Comparison of ENCODE assay signal across 35 mouse cellular contexts in the genomic region with DNA sequence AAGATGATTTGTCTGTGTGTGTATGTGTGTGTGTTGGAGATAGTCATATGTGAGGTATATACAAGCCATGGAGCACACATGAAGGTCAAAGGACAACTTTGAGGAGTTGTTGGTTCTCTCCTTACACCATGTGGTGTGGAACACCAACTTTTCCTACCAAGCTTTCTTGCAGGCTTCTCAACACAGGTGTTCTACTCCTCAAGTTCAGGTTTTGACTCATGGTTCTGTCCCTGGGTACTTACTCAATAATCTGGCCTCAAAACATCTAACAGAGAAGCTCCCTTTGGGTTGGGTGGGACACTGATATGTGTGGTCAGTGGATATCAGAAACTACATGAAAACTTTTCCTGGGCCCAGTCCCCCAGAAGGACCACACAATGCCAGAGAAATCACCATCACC.
"Had no signal": no experiment of that assay in that cellular context is flagged by ENCODE, and none has a peak within 500 bp of the region (broad histone marks: within the 10 kb centered on the region; RNA-seq: fewer than 3 reads in every experiment).

No protein-coding gene starts in this region.

- H3K4me1 ChIP-seq: heart, embryonic 15.5 days; hindbrain, embryonic 15.5 days; intestine, embryonic 15.5 days had no signal

- H3K9me3 ChIP-seq: heart, embryonic 10.5 days; heart, embryonic 12.5 days; heart, embryonic 13.5 days; heart, embryonic 15.5 days; hindbrain, embryonic 10.5 days; hindbrain, embryonic 12.5 days; hindbrain, embryonic 13.5 days; hindbrain, embryonic 15.5 days; intestine, embryonic 15.5 days; kidney, embryonic 15.5 days had no signal

- DNase-seq: heart, postnatal 10 days; heart, postnatal 14 days; heart, postnatal 36 days; heart, postnatal 4 days; kidney, adult 11 months; kidney, adult 18-20 months; kidney, adult 2 months; kidney, adult 8-10 months; kidney, adult 9 months; kidney, postnatal 10 days; kidney, postnatal 14 days; kidney, postnatal 25 days; kidney, postnatal 36 days; kidney, postnatal 4 days; layer of hippocampus, adult 9-11 months; layer of hippocampus, postnatal 36 days had no signal

- H3K4me3 ChIP-seq: heart, embryonic 10.5 days; heart, embryonic 12.5 days; heart, embryonic 13.5 days; heart, embryonic 15.5 days; hindbrain, embryonic 10.5 days; hindbrain, embryonic 12.5 days; hindbrain, embryonic 13.5 days; hindbrain, embryonic 15.5 days; intestine, embryonic 15.5 days; kidney, embryonic 15.5 days; layer of hippocampus, adult 2 months had no signal

- H3K27ac ChIP-seq: heart, embryonic 10.5 days; heart, embryonic 13.5 days; heart, embryonic 15.5 days; hindbrain, embryonic 10.5 days; hindbrain, embryonic 12.5 days; hindbrain, embryonic 13.5 days; hindbrain, embryonic 14.5 days; hindbrain, embryonic 15.5 days; hindbrain, postnatal 0 days; intestine, embryonic 15.5 days; kidney, embryonic 15.5 days; kidney, postnatal 0 days; layer of hippocampus, adult 2 months had no signal

- H3K9ac ChIP-seq: heart, embryonic 12.5 days; heart, embryonic 13.5 days; heart, embryonic 15.5 days; hindbrain, embryonic 12.5 days; hindbrain, embryonic 13.5 days; hindbrain, embryonic 14.5 days; hindbrain, embryonic 15.5 days; intestine, embryonic 15.5 days; kidney, embryonic 15.5 days had no signal

- H3K4me2 ChIP-seq: heart, embryonic 11.5 days; heart, embryonic 12.5 days; heart, embryonic 13.5 days; heart, embryonic 15.5 days; hindbrain, embryonic 12.5 days; hindbrain, embryonic 13.5 days; hindbrain, embryonic 14.5 days; hindbrain, embryonic 15.5 days; intestine, embryonic 15.5 days; kidney, embryonic 15.5 days had no signal

- H3K27me3 ChIP-seq: heart, embryonic 15.5 days; hindbrain, embryonic 12.5 days; hindbrain, embryonic 13.5 days; hindbrain, embryonic 15.5 days; intestine, embryonic 15.5 days; kidney, embryonic 15.5 days had no signal

- ATAC-seq: hindbrain, embryonic 16.5 days; hindbrain, postnatal 0 days; inflammation-experienced regulatory T-cells, adult 6 months; intestine, embryonic 15.5 days; intestine, embryonic 16.5 days; intestine, postnatal 0 days had no signal

- H3K36me3 ChIP-seq: heart, embryonic 10.5 days; heart, embryonic 12.5 days; heart, embryonic 13.5 days; heart, embryonic 15.5 days; hindbrain, embryonic 10.5 days; hindbrain, embryonic 12.5 days; hindbrain, embryonic 13.5 days; hindbrain, embryonic 15.5 days; intestine, embryonic 15.5 days; kidney, embryonic 15.5 days had no signal
